11 mouse cellular contexts compared by ENCODE assay signal in the genomic region with DNA sequence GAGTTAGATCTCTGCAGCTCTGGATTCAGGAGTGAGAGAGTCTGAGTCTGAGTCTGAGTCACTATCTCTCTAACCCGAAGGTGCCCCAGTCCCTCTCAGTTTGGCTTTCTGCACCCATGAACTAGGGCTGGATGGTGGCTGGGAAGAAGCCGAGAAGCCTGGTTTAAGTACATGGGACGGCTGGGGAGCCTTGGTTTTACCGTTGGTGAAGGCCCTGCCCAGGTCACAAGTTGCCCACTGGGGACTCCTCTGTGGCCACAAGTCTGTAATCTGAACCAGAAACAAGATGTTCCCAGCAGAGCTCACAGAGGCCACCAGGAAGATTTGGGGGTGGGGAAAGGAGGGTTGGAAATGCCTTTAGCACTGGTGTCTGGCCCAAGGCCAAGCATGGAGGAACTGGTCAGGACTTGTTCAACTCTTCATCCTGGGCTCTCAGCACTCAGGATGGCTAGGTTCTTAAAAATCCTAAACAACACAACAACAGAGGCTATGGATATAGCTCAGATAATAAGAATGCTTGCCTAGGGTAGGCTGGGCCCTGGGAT. TPM values are rescaled to one million over a fixed set of nuclear protein-coding genes. Genes with fewer than 3 reads are reported as not detected.
DNase-seq lines count a peak whose midpoint lies in the region; TF ChIP-seq lines count a peak whose summit lies in the region.
"Had no signal": no experiment of that assay in that cellular context is flagged by ENCODE, and none has a peak within 500 bp of the region (broad histone marks: within the 10 kb centered on the region; RNA-seq: fewer than 3 reads in every experiment).

No protein-coding gene starts in this region.

- no peak for DNase-seq in heart, embryonic 10.5 days (ENCODE audit: low spot score)
- no peak for DNase-seq in heart, adult 9 months (ENCODE audit: low spot score in 2 of 2)
- peak; percentile 48 for DNase-seq in kidney, adult 9 months
- no peak for DNase-seq in neural tube, embryonic 10.5 days (ENCODE audit: extremely low spot score, low spot score)
- DNase-seq in right cerebral cortex, postnatal 14 days: no peak
- DNase-seq in cerebellum, postnatal 4 days (ENCODE audit: low spot score in 2 of 2): no peak
- DNase-seq: liver, embryonic 13.5 days; thymus, postnatal 14 days had no signal

- no peaks in the 10 kb centered on the region for H3K9me3 ChIP-seq in heart, embryonic 10.5 days
- H3K9me3 ChIP-seq: hindbrain, embryonic 13.5 days; liver, embryonic 13.5 days had no signal

- no peaks in the 10 kb centered on the region for H3K36me3 ChIP-seq in heart, embryonic 10.5 days
- H3K36me3 ChIP-seq: hindbrain, embryonic 13.5 days; liver, embryonic 13.5 days had no signal

- no peaks in the 10 kb centered on the region; the same call in 1 of the 2 replicates for H3K27me3 ChIP-seq in heart, embryonic 10.5 days (ENCODE audit: insufficient read depth, poor library complexity, severe bottlenecking)

- no peak for TF ChIP-seq CTCF in bone marrow macrophage, adult 2 months (IDR thresholded peaks at IDR 0.05; ENCODE audit: low read depth, low read length)
- TF ChIP-seq CTCF in olfactory bulb, adult 2 months (IDR thresholded peaks at IDR 0.05; ENCODE audit: insufficient read depth, low read depth, low read length): no peak

- peaks cover 89% of the 10 kb centered on the region for H3K4me1 ChIP-seq in heart, embryonic 10.5 days
- H3K4me1 ChIP-seq in bone marrow macrophage, adult 2 months (ENCODE audit: control insufficient read depth, insufficient read depth, low read length): peaks cover 54% of the 10 kb centered on the region
- peaks cover 82% of the 10 kb centered on the region for H3K4me1 ChIP-seq in olfactory bulb, adult 2 months (ENCODE audit: control insufficient read depth, insufficient read depth, low read length)

- H3K27ac ChIP-seq in heart, embryonic 10.5 days: peak overlapping the region; percentile 71
- peak overlapping the region; percentile 31 for H3K27ac ChIP-seq in bone marrow macrophage, adult 2 months (ENCODE audit: insufficient read depth, low read depth, low read length)
- H3K27ac ChIP-seq in olfactory bulb, adult 2 months (ENCODE audit: insufficient read depth, low read depth, low read length): peak overlapping the region; percentile 98
- H3K27ac ChIP-seq: hindbrain, embryonic 13.5 days; liver, embryonic 13.5 days had no signal

- no peak overlapping the region; the same call in 1 of the 2 replicates for H3K4me3 ChIP-seq in heart, embryonic 10.5 days
- H3K4me3 ChIP-seq in bone marrow macrophage, adult 2 months (ENCODE audit: insufficient read depth, low read length): no peak overlapping the region
- H3K4me3 ChIP-seq in olfactory bulb, adult 2 months (ENCODE audit: insufficient read depth, low read depth, low read length): no peak overlapping the region
- H3K4me3 ChIP-seq: hindbrain, embryonic 13.5 days; liver, embryonic 13.5 days had no signal

- 63% methylated on average over 4 of the region's 4 CpGs for whole genome bisulfite sequencing in heart, embryonic 10.5 days
- 81% methylated on average over 4 of the region's 4 CpGs for WGBS in olfactory bulb, adult 2 months

- TF ChIP-seq POLR2A in bone marrow macrophage, adult 2 months (IDR thresholded peaks at IDR 0.05; ENCODE audit: borderline replicate concordance, low read depth, low read length): no peak
- no peak for TF ChIP-seq POLR2A in olfactory bulb, adult 2 months (IDR thresholded peaks at IDR 0.05; ENCODE audit: insufficient read depth, low read depth, low read length)

RNA-seq across cellular contexts. Expression of gene Gsn, which starts 13.6 kb away (rescaled TPM):
- polyA plus RNA-seq in heart, embryonic 10.5 days (2016; fragmentation: Nextera tagmentation; extraction: Ambion mirVana): 52.5 and 84.3 TPM in 2 replicates
- 330 and 333 TPM in 2 replicates for polyA plus RNA-seq in bone marrow macrophage, adult 2 months (2012; ENCODE audit: insufficient read depth, insufficient read length, missing spikeins)
- not detected in 2 replicates for polyA plus RNA-seq in olfactory bulb, adult 2 months (2012; ENCODE audit: insufficient read depth, insufficient read length, low replicate concordance, missing spikeins)

Comparison
In these comparisons a context has a peak if more than half of its experiments do, and no peak if none do; other contexts are left out.
1. H3K27ac ChIP-seq: peak in every context shown above with its lines; median percentile 98 in olfactory bulb, adult 2 months; 71 in heart, embryonic 10.5 days; 31 in bone marrow macrophage, adult 2 months.